Mouse (Mus musculus): ENCODE results near the gene Kat7. TPM values are rescaled to one million over a fixed set of nuclear protein-coding genes. Genes with fewer than 3 reads are reported as not detected.

The Kat7 gene
- polyA plus RNA-seq, 1 experiment from 2014 or later = 43.3 TPM

DNA sequence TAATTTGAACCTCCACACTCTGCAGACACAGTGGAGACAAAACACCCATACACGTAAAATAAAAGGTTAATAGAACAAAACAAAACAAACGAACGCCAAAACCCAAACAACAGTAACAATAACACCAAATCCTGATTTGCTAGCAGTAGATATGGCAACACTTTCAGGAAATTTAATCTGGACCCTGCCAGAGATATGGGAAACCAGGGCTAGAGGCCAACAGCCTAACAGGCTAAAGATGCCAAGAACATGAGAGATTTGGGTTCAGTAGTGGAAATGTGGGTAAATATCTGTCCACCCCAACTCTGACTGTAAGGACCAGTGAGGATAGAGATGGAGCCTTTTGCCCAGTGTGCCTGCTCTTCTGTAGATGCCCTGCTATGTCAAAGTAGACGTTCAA is 52.1 kb downstream of the Kat7 start:
- Histone ChIP-seq H3K4me3 (no peak overlapping the region), H3K4me2 (peak overlapping the region; percentile 93), H3K9me3 (replicated peaks) (no peaks in the 10 kb centered on the region), H3K4me1 (replicated peaks) (peaks cover 14% of the 10 kb centered on the region), H3K27me3 (peaks cover 12% of the 10 kb centered on the region; the same call in 1 of the 2 replicates), H3K27ac (no peak overlapping the region), H3K36me3 (no peaks in the 10 kb centered on the region), H3K9ac (no peak overlapping the region)
- WGBS = 50% methylated on average over 4 of the region's 4 CpGs
- ATAC-seq (replicated peaks; ENCODE audit: insufficient number of reproducible peaks, insufficient read depth, low FRiP score, low read depth) = no peak

DNA sequence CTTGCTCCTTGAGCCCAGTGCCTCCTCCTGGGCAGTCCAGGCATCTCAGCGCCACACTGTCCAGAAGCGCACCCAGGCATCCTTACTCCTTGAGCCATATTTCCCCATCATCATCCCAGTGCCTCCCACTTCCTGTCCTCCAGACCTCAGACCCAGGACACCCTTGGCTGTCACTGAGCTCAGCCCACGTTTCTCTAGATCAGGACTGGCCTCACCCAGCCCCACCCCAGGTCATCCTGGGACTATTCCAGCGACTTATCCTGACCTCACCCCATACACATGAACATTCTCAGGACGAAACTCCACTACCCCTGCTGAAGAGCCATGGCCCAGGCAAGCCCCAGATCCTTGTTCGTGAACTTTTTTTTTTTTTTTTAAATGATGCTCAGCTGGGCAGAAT is 54.3 kb downstream of the Kat7 start:
- peaks cover 16% of the 10 kb centered on the region for H3K4me1 ChIP-seq (replicated peaks)

DNA sequence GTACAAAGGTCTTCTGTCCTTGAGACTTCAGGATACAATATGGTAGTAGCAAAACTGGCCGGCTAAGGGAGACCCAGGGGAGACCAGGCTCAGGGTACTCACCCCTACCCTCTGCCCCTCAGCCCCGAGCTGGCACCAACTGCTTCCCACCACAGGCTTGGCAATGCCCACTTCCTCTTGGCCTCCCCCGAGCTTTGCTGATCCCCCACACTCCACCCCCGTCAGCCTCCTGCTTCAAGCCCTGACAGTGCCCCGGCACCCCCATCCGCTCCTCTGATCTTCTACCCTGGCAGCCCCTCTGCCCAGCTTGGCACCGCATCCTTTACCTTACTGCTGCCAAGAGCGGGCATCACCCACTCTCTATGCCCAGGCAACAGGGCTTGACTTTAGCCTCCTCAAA is 55.9 kb downstream of the Kat7 start:
- 84% methylated on average over 8 of the region's 8 CpGs for WGBS
- H3K9ac ChIP-seq = no peak overlapping the region
- no peaks in the 10 kb centered on the region for H3K9me3 ChIP-seq (replicated peaks)
- peaks cover 21% of the 10 kb centered on the region for H3K4me1 ChIP-seq (replicated peaks)
- no peaks in the 10 kb centered on the region for H3K36me3 ChIP-seq
- H3K27me3 ChIP-seq = peaks cover 12% of the 10 kb centered on the region; the same call in 1 of the 2 replicates
- no peak overlapping the region for H3K4me2 ChIP-seq
- H3K27ac ChIP-seq = no peak overlapping the region
- no peak for ATAC-seq (replicated peaks; ENCODE audit: insufficient number of reproducible peaks, insufficient read depth, low FRiP score, low read depth)
- H3K4me3 ChIP-seq = no peak overlapping the region

More for the DNA sequence above, 54.3 kb downstream of the Kat7 start:
- H3K4me3 ChIP-seq = no peak overlapping the region
- no peak for ATAC-seq (replicated peaks; ENCODE audit: insufficient number of reproducible peaks, insufficient read depth, low FRiP score, low read depth)
- WGBS = 69% methylated on average over 6 of the region's 6 CpGs
- no peaks in the 10 kb centered on the region for H3K36me3 ChIP-seq
- H3K9ac ChIP-seq = no peak overlapping the region
- no peak overlapping the region for H3K4me2 ChIP-seq
- H3K27ac ChIP-seq = no peak overlapping the region
- H3K27me3 ChIP-seq = peaks cover 12% of the 10 kb centered on the region; the same call in 1 of the 2 replicates
- H3K9me3 ChIP-seq (replicated peaks) = no peaks in the 10 kb centered on the region

DNA sequence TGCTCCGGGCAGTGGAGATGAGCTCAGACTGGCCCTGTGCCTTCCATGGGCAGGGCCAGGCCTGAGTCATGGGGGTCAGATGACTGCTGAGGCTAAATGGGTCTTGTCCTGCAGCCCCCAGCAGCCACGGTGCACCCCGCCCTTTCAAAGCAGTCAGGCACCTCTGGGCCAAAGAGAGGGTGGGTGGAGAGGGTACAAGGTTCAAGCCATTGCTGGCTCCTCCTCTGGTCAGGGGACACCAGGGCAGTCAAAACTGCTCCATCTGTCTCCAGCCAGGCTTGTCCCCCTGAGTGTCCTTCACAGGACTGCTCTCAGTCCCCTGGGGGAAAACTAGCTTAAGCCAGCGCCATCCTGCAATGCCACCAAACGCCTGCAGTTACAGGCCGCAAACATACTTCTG is 57.9 kb downstream of the Kat7 start:
- H3K4me3 ChIP-seq = no peak overlapping the region
- ATAC-seq (replicated peaks; ENCODE audit: insufficient number of reproducible peaks, insufficient read depth, low FRiP score, low read depth) = no peak
- no peaks in the 10 kb centered on the region for H3K9me3 ChIP-seq (replicated peaks)
- H3K9ac ChIP-seq = no peak overlapping the region
- 84% methylated on average over 6 of the region's 6 CpGs for WGBS
- H3K36me3 ChIP-seq = no peaks in the 10 kb centered on the region
- no peak overlapping the region for H3K4me2 ChIP-seq
- no peak overlapping the region for H3K27ac ChIP-seq
- H3K4me1 ChIP-seq (replicated peaks) = peaks cover 11% of the 10 kb centered on the region
- H3K27me3 ChIP-seq = peaks cover 3% of the 10 kb centered on the region; the same call in 1 of the 2 replicates

DNA sequence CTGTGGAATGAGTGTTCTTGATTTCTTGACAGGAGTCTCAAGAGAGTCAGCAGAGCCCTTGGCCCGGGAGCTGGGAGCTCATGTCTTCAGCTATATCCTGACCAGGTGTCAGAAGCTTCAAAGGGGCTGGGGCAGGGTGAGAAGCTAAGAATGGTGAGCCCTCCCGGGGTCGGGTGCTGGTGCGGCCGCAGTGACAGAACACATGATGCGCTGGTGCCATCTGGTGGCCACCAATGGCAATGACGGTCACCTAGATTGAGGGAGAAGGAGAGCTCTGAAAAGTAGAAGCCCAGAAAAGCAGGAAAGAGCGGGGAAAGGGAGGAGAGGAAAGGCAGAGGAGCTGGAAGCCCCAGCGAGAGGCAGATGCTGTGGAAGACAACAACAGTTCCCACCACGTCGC is 58.8 kb downstream of the Kat7 start:
- no peak overlapping the region for H3K4me2 ChIP-seq
- 4% methylated on average over 11 of the region's 11 CpGs for WGBS
- peaks cover 11% of the 10 kb centered on the region for H3K4me1 ChIP-seq (replicated peaks)
- no peaks in the 10 kb centered on the region for H3K36me3 ChIP-seq
- ATAC-seq (replicated peaks; ENCODE audit: insufficient number of reproducible peaks, insufficient read depth, low FRiP score, low read depth) = no peak
- no peak overlapping the region for H3K27ac ChIP-seq
- no peak overlapping the region for H3K4me3 ChIP-seq
- H3K27me3 ChIP-seq = peaks cover 3% of the 10 kb centered on the region; the same call in 1 of the 2 replicates
- H3K9me3 ChIP-seq (replicated peaks) = no peaks in the 10 kb centered on the region
- H3K9ac ChIP-seq = no peak overlapping the region

DNA sequence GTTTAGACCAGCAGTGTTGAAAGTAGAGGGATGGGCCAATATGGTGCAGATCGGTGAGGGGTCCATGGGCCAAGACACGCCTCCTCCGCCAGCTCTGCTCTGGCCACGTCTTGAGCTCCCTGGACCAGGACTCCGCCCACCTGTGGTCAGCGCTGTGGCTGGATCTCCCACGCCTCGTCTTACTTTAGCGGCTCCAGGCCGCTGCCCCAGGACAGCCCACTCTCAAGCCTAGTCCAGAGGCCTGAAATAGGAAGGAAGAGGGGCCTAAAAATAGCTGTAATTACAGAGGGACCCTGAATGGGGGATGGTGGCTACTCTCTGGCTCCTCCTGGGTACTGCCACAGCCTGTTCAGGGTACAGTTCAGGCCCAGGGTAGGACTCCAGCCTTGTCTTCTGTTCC is 59.9 kb downstream of the Kat7 start:
- Histone ChIP-seq H3K4me1 (replicated peaks) (peaks cover 11% of the 10 kb centered on the region), H3K4me2 (peak overlapping the region; percentile 3; the same call in 1 of the 2 replicates), H3K4me3 (no peak overlapping the region), H3K27me3 (no peaks in the 10 kb centered on the region; the same call in 1 of the 2 replicates), H3K9ac (0 out of 2 replicates have a peak overlapping the region, but pooled peaks have one; percentile 0), H3K27ac (0 out of 2 replicates have a peak overlapping the region, but pooled peaks have one; percentile 26), H3K9me3 (replicated peaks) (no peaks in the 10 kb centered on the region), H3K36me3 (no peaks in the 10 kb centered on the region)
- 17% methylated on average over 10 of the region's 10 CpGs for WGBS
- ATAC-seq (replicated peaks; ENCODE audit: insufficient number of reproducible peaks, insufficient read depth, low FRiP score, low read depth) = peak; percentile 32; the same call in 1 of the 2 replicates

DNA sequence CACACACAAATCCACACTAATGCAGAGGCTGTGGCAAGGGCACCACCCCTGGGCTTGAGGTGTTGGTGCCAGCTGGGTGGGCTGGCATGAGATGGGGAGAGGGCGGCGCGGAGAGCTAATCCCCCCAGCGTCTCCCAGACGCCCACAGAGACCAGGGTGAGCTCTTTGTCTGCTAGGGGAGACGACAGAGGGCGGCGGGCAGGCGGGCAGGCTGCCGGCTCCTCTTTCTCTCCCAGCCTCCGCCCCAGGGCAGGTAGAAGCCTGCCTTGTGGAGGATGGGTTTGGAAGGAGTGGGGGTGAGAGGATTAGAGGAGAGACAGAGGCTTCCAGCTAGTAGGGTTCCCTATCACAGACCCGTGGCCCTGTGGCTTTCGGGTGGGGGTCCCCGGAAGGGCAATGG is 63.0 kb downstream of the Kat7 start:
- no peak overlapping the region for H3K4me3 ChIP-seq
- peaks cover 11% of the 10 kb centered on the region for H3K4me1 ChIP-seq (replicated peaks)
- H3K27ac ChIP-seq = no peak overlapping the region
- no peak overlapping the region for H3K9ac ChIP-seq
- no peak overlapping the region for H3K4me2 ChIP-seq
- no peaks in the 10 kb centered on the region for H3K9me3 ChIP-seq (replicated peaks)
- no peak for ATAC-seq (replicated peaks; ENCODE audit: insufficient number of reproducible peaks, insufficient read depth, low FRiP score, low read depth)
- H3K36me3 ChIP-seq = no peaks in the 10 kb centered on the region
- H3K27me3 ChIP-seq = peaks cover 1% of the 10 kb centered on the region; the same call in 1 of the 2 replicates
- 58% methylated on average over 14 of the region's 14 CpGs for WGBS

DNA sequence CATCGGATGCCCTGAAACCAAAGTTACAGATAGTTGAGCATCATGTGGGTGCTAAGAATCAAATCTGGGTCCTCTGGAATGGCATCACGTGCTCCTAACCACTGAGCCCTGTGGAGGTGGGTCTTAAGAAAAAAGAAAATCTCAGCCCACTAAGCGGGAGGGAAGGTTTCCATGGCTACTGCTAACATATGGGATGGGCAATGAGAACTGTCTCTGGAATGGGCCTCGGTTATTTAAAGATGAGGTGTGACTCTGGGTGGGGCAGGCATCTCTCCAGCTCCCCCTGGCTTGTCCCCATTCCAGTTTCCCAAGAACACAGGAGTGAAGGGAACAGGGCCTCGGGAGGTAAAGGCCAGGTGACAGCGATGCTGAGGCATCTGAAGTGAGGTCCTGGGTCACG is 64.6 kb downstream of the Kat7 start:
- no peak for ATAC-seq (replicated peaks; ENCODE audit: insufficient number of reproducible peaks, insufficient read depth, low FRiP score, low read depth)
- no peak overlapping the region for H3K4me2 ChIP-seq
- no peak overlapping the region for H3K27ac ChIP-seq
- peaks cover 7% of the 10 kb centered on the region for H3K4me1 ChIP-seq (replicated peaks)
- H3K9me3 ChIP-seq (replicated peaks) = no peaks in the 10 kb centered on the region
- peaks cover 3% of the 10 kb centered on the region; the same call in 1 of the 2 replicates for H3K27me3 ChIP-seq
- H3K36me3 ChIP-seq = no peaks in the 10 kb centered on the region
- H3K4me3 ChIP-seq = no peak overlapping the region
- H3K9ac ChIP-seq = no peak overlapping the region
- 60% methylated on average over 7 of the region's 7 CpGs for WGBS

DNA sequence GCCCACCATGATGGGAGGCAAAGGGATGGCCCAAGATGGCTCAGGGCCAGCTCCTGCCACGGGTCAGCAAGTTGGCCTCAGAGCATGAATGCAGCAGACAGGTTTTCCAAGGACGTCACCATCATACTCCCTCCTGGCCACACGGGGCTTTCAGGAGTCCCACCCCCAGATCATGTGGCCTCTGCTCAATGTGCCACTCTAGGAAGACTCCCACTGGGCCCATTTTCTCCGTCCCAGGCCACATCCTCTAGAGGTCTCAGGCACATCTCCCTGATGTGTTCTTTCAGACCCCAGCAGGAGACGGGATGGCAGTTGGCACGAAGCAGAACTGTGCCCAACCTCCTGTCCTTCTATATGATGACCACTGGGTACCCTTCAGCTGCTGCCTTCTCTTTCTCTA is 67.4 kb downstream of the Kat7 start:
- Histone ChIP-seq H3K27me3 (peaks cover 6% of the 10 kb centered on the region; the same call in 1 of the 2 replicates), H3K4me3 (no peak overlapping the region), H3K4me2 (no peak overlapping the region), H3K27ac (no peak overlapping the region), H3K36me3 (no peaks in the 10 kb centered on the region), H3K4me1 (replicated peaks) (peaks cover 4% of the 10 kb centered on the region; the same call in 1 of the 2 replicates), H3K9me3 (replicated peaks) (no peaks in the 10 kb centered on the region), H3K9ac (no peak overlapping the region)
- 62% methylated on average over 6 of the region's 6 CpGs for WGBS
- ATAC-seq (replicated peaks; ENCODE audit: insufficient number of reproducible peaks, insufficient read depth, low FRiP score, low read depth) = no peak

DNA sequence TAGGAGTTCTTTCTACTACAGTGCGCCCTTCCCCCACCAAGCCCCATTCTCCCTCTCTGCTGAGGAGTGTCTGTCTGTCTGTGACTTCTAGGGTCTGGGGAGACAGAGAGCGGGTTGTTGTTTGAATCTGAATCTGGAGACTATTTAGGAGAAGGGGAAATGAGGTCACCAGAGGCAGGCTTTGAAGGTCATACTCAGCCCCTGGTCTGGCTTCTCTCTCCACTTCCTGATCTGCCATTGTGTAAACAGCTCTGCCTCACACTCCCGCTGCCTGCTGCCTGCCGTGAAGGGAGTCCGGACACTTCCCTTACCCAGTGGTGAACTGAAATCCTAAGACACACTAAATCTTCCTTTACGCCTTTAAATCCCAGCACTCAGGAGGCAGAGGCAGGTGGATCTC is 71.6 kb downstream of the Kat7 start:
- ATAC-seq (replicated peaks; ENCODE audit: insufficient number of reproducible peaks, insufficient read depth, low FRiP score, low read depth) = no peak
- Histone ChIP-seq H3K4me1 (replicated peaks) (peaks cover 4% of the 10 kb centered on the region; the same call in 1 of the 2 replicates), H3K4me2 (no peak overlapping the region), H3K4me3 (no peak overlapping the region), H3K9ac (no peak overlapping the region), H3K27ac (no peak overlapping the region), H3K9me3 (replicated peaks) (no peaks in the 10 kb centered on the region), H3K27me3 (peaks cover 15% of the 10 kb centered on the region), H3K36me3 (no peaks in the 10 kb centered on the region)
- 55% methylated on average over 6 of the region's 6 CpGs for WGBS

DNA sequence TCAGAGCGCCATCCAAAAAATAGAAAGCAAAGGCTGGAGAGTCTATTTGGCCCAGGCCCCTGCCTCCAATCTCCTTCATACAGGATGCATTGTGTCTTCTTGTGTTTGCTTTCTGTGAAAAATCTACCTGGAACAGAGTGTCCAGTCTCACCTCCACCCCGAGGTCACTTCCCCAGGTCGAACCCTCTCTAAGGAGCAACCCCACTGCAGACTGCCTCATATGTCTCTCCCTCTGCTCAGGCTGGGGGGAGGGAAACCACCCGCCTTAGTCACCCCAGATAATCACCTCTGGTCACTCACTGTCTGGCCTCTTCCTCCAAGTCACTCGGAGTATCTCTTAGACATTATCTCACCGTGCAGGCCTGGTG is 77.7 kb downstream of the Kat7 start:
- WGBS = 30% methylated on average over 6 of the region's 6 CpGs
- ATAC-seq (replicated peaks; ENCODE audit: insufficient number of reproducible peaks, insufficient read depth, low FRiP score, low read depth) = no peak
- H3K27ac ChIP-seq = no peak overlapping the region
- H3K27me3 ChIP-seq = peaks cover 26% of the 10 kb centered on the region
- H3K4me1 ChIP-seq (replicated peaks) = peaks cover 5% of the 10 kb centered on the region
- H3K9me3 ChIP-seq (replicated peaks) = no peaks in the 10 kb centered on the region
- no peaks in the 10 kb centered on the region for H3K36me3 ChIP-seq
- peak overlapping the region; percentile 33 for H3K4me3 ChIP-seq
- H3K9ac ChIP-seq = no peak overlapping the region
- H3K4me2 ChIP-seq = peak overlapping the region; percentile 62

DNA sequence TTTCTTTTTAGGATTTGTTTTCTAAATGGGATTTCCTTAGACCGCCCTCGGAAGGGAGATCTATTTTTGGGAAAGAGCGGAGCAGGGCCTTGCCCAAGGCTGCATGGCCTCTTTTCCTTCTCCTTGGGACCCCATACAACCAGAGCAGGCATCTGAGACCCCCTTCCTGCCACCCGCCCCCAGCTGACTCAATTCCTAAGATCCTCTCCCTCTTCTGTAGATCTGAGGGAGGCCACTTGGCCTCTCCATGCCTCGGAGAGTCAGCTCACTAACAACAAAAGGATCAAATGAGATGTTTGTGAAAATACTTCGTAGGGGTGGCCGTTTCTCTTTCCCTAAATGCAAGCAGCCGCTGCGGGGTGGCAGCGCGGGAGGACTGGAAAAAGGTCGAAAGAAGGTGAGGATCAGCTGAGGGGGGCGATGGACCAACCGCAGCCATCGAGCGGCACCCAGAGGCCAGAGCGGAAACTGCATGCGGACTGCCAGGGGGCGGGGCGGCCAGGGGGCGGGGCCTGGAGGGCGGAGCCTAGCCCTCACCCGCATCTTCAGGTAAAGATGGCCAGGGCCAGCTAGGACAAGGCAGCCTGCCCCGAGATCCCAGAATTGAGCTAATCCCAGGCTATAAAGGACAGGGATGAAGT is 78.2 kb downstream of the Kat7 start:
- Histone ChIP-seq H3K27ac (no peak overlapping the region), H3K9me3 (replicated peaks) (no peaks in the 10 kb centered on the region), H3K4me3 (peak overlapping the region; percentile 33), H3K4me1 (replicated peaks) (peaks cover 5% of the 10 kb centered on the region), H3K9ac (no peak overlapping the region), H3K27me3 (peaks cover 26% of the 10 kb centered on the region), H3K4me2 (peak overlapping the region; percentile 62), H3K36me3 (no peaks in the 10 kb centered on the region)
- 12% methylated on average over 24 of the region's 24 CpGs for WGBS
- ATAC-seq (replicated peaks; ENCODE audit: insufficient number of reproducible peaks, insufficient read depth, low FRiP score, low read depth) = peak; percentile 41; the same call in 1 of the 2 replicates

All from heart, embryonic 15.5 days (tissue).